Mouse (Mus musculus): Measurements from ENCODE around the gene Ptpra. TPM values are rescaled to one million over a fixed set of nuclear protein-coding genes. Genes with fewer than 3 reads are reported as not detected.
"Not testable (repeated sequence)": the region's sequence is repeated elsewhere in the genome, so short reads cannot be mapped to it uniquely, and the experiment has no call there.

Ptpra gene
- total RNA-seq, 2 experiments from 2014 or later = 283 to 297 TPM

DNA sequence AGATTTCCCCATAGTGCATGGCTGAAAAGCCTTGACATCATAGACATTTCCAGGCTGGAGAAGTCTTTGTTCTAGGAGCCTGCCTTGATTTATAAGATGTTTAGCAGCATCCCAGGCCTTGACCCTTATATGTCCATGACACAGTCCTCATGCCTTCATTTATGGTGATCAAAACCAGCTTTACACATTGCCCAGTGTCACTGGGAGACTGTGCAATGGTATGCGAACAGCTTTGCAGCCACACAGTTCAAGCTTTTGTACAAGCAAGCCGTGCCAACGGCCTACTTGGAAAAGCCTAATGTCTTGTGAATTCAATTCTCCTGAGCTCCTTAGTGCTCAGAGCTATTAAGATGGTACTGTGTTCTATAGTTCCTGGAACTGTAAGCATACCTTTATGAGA lies 32.6 kb downstream of the Ptpra start:
- no peak for DNase-seq (ENCODE audit: low spot score in 2 of 2)

DNA sequence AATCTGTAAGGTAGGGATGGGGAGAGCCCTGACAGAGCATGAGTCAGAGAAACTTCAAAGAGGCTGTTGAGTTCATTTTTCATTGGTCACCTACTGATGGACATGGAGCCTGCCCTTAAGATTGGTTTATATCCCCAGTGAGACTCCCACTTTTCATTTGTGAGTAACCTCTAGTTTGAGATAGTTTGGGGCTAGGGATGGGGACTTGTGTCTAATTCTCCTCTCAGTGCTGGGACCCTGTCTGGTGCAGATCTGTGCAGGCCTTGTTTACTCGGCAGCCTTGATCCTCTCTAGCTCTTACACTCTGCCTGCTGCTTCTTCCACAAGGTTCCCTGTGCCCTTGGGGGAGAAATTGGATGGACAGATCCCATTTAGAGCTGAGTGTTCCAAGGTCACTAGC lies 34.1 kb downstream of the Ptpra start:
- DNase-seq (ENCODE audit: low spot score in 2 of 2) = no peak

DNA sequence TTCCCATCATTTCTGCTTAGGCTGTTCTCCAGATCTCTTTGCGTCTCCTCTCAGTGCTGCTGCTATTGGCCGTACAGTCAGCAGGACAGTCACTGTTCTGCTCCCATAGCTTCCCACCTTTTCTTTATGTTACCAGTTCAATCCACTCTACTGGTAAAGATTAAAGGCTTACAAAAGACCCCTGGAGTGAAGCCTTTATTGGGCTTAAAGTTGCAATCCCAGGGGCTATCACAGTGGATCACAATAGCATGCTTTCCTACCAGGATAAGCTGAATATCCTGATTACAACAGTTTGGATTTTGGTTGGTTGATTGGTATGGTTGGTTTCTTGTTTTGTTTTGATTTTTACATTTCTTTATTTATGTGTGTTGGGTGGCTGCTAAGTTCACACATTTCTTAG lies 37.9 kb downstream of the Ptpra start:
- no peak for DNase-seq (ENCODE audit: low spot score in 2 of 2)

DNA sequence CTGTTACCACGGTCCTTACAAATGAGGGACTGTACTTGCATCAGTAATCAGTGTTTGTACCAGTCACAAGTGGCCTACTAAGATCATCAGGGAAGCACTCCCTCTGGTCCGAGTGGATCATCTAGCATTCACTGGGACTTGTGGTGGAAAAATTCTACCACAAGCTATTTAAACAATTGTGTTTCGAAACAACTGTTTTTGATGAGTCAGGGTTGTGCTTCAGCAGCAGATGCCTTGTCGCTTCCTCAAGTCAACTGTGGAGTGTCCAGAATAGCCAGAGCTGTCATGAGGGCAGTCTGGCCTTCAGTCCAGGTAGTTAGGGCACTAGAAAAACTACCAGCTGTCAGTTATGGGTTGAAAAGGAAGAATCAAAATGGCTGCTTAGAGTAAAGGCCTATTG lies 38.5 kb downstream of the Ptpra start:
- no peak for DNase-seq (ENCODE audit: low spot score in 2 of 2)

DNA sequence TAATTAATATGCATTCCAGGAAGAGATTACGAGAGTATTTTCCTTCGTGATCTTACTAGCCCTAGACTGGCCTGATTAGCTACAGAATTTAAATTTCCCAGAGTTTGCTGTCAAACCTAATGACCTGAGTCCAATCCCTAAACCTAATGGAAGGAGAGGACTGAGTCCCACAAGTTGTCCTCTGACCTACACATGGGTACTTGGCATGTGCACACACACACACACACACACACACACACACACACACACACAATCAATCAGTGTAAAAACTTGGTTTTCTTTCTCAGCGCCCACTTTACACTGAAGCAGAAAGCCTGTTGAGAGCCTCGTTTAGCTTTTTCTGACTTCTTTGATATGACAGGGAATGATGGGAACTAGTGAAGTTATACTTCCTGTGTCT lies 41.1 kb downstream of the Ptpra start:
- no peak for DNase-seq (ENCODE audit: low spot score in 2 of 2)

DNA sequence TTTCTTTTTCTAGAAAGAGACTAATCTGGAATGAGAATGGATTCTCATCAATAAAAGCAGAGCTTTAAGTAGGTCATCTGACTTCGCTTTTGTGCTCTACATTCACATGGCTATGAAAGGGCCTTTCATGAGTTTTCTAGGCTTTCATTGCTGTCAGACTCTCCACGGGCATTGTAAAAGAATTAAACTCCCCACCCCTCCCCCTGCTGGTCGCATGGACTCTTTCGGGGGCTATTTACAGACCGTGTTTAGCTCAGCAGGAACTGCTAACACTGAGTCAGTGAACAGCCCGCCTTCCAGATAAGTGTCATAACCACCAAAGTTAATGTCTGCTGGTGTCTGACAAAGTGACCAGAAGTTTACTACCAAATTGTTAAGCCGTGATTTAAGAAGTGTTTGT lies 41.5 kb downstream of the Ptpra start:
- DNase-seq (ENCODE audit: low spot score in 2 of 2) = peak; percentile 64 to 75

DNA sequence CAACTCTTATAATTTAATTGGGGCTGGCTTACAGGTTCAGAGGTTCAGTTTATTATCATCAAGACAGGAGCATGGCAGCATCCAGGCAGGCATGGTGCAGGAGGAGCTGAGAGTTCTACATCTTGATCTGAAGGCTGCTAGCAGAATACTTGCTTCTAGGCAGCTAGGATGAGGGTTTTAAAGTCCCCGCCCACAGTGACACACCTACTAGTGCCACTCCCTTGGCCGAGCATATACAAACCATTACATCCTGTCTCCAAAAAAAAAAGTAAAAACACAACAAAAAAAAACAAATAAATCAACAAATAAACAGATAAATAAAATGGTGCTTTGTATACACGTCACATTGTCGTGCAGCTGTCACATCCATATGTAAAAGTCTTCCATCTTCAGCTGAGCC lies 45.0 kb downstream of the Ptpra start:
- DNase-seq (ENCODE audit: low spot score in 2 of 2) = not testable (repeated sequence)

DNA sequence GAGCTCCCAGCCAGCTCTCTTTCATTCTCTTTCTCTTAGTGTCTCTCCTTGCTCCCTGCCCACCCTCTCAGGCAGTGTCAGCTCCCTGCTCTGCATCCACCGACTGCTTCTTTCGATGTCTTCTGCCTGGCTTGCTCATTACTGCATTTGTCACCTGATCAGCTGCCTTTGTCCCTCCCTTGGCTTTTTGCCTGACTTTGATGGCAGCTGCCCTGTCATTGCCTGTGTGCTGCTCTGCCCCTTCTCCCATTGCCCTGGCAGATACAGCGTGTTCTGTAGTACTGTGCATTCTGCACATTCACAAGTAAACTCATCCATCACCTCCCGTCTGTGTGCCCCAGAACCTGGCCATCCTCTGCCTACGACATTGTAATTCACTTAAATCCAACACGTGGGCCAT lies 46.0 kb downstream of the Ptpra start:
- peak; percentile 46 to 52 for DNase-seq (ENCODE audit: low spot score in 2 of 2)

DNA sequence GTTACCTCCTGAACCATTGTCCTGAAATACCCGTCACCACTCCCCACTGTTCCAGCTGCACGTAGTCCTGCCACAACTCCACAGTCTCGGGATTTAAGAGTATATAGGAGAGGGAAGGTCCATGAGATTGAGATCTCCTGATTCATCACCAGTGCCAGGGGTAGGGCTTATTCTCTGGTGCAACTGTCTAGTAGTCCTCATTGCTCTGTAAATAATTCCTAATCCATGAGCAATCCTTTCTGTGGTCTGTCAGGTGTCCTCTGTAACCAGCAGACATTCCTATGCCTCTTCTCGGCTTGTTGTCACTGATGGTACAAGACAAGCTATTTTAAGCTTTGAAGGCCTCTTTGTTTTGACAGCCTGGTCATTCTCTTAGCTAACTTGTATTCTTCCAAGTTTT lies 46.9 kb downstream of the Ptpra start:
- DNase-seq (ENCODE audit: low spot score in 2 of 2) = no peak

DNA sequence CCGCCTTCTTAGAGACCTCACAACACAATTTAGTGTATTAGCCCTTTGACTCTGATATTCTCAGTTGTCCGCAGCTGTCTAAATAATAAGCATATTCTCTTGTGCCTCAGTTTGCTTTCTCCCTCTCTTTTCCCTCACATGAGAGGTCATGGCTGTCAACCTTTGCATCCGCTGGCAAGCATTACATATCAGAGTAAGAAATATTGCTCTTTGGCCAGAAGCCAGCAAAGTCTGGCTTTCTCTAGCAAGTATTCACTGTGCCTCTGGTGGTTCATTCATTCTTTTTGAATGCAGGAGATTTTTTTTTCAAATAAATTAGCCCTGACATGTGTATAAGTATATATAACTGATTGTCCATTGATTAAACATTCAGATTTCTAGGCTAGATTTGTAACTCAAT lies 49.5 kb downstream of the Ptpra start:
- DNase-seq (ENCODE audit: low spot score in 2 of 2) = no peak

DNA sequence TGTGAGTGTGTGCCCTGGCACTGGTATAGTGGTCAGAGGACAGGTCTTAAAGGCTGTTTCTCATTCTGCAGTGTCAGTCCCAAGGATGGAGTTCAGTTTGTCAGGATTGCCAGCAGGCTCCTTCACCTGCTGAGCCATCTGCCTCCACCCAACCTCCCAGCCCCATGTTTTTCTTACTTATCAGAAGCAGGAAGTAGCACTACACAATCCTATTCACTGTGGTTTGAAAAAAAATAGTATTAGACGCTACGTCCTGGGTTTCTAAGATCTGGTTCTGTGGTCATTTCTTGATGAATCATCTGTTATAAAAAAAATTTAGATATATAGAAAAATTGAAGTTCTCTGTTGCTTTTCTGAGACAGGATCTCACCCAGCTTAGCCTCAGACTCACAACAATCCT lies 51.5 kb downstream of the Ptpra start:
- DNase-seq (ENCODE audit: low spot score in 2 of 2) = no peak

DNA sequence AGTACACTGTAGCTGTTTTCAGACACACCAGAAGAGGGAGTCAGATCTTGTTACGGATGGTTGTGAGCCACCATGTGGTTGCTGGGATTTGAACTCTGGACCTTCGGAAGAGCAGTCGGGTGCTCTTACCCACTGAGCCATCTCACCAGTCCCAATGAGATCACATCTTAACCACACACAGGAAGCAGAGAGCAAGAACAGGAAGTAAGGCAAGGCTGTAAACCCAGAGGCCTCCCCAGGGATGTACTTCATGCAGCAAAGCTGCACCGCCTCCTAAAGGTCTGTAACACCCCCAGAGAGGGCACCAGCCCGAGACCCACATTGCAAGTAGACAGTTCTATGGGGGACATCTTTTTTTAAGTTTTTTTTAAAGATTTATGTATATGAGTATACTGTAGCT lies 61.5 kb downstream of the Ptpra start:
- not testable (repeated sequence) for DNase-seq (ENCODE audit: low spot score in 2 of 2)

DNA sequence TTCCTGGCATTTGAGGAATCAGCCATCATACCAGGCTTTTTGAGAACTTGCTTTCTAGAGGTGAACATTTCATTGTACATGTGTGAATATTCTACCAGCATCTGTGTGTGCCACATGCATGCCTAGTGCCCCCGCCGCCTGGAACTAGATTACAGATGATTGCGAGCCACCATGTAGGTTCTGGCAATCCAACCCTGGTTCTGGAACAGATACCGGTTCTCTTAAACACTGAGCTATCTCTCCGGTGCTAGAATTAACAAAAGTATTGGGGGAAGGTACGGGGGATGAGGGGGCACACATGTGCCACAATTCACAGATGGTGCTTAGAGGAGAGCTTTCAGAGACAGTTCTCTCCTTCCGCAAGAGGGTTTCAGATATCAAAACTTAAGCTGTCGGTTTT lies 63.8 kb downstream of the Ptpra start:
- DNase-seq (ENCODE audit: low spot score in 2 of 2) = peak in 1 of 2 experiments; percentile 22

DNA sequence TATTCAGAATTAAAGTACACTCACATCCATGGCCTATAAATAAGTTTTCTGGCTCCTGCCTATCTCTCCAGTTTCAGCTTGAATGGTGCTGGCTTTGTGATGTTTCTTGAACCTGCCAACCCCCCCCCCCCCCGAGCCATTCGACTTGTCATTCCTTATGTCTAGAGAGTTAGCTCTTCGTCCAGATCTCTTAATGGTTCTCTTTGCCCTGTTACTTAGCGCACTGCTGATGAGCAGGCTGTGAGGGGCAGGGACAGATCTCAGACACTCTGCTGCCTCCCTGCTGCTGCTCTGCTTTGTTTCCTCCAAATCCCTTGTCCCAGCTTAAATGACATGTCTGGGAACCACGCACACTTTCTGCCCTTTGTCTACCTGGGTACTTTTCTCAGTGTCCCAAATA lies 65.7 kb downstream of the Ptpra start:
- no peak for DNase-seq (ENCODE audit: low spot score in 2 of 2)

DNA sequence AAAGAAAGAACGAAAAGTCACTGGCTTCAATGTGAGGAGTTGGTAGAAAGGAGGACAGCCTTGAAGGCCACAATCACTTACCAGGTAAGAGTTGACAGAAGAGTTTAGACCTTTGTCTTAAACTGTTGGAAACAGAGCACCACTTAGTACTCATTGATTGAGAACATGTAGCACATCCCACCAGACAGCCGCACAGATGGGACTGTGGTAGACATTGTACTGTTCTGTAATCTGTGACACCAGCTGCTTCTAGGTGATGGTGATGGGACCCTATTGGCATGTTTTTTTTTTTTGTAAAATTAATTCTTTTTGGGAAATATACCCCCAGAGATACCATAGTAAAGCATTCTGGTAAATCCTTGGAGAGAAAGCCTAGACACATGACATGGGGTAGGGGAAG lies 71.8 kb downstream of the Ptpra start:
- DNase-seq (ENCODE audit: low spot score in 2 of 2) = no peak

DNA sequence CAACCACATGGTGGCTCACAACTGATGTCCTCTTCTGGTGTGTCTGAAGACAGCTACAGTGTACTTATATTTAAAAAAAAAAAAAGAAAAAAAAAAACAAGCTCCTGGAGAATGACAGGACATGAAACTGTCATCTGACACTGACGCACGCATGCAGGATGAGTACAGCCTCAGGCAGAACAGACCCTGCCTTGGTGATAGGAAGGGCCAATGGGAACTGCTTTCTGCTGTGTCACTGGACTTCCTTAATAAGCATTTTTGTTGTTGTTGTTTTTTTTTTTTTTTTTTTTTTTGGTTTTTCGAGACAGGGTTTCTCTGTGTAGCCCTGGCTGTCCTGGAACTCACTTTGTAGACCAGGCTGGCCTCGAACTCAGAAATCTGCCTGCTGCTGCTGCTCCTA lies 75.4 kb downstream of the Ptpra start:
- DNase-seq (ENCODE audit: low spot score in 2 of 2) = not testable (repeated sequence)

DNA sequence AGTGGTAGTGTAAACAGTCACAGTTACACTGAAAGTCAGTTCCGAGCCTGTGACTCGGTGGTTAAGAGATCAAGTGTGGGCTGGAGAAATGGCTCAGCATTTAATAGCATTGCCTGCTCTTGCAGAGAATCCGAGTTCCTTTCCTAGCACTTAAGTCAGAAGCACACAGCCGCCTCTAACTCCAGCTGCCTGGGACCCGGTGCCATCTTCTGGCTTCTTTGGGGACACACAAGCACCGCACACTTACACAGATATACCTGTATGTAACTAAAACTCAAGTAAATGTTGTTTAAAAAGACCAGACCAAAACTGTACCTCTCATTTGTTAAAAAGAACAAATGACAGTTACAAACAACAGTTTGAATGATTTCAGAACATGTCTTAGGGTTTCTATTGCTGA lies 78.4 kb downstream of the Ptpra start:
- DNase-seq (ENCODE audit: low spot score in 2 of 2) = no peak

DNA sequence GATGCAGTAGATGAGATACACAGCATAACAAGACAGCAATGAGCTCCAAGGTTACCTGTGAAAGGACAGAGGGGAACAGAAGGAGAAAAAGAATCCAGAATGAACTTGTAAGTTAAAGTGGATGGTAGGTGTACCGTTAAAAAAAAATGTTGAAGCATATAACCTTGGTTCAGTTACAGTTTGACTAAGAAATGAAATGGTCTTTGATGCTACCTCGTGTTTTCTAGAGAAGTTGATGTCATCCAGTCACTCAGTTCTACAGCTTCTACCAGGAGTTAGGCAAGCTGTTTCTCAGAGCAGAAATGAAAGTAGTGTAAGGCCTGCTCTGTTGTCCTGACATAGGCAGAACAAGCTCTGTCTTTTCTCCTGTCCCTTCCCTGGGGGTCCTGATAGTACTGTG lies 79.2 kb downstream of the Ptpra start:
- DNase-seq (ENCODE audit: low spot score in 2 of 2) = no peak

DNA sequence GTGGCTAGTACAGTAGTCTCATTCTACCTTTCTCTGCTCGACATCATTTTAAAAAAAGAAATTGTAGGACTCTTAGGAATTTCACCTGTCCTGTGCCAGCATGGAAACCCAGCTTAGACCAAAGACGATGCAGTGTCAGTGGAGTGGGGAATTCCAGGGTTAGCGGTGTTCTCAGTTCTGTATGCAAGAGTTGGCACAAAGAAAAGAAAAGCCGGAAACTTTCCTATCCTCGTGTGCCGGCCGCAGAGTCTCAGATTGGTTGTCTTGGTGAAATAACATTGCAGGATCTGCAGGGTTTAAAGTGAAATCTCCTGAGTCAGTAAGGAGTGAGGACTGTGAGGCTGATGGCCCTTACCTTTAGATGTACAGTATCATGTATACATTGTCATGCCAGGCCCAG lies 79.8 kb downstream of the Ptpra start:
- DNase-seq (ENCODE audit: low spot score in 2 of 2) = no peak

DNA sequence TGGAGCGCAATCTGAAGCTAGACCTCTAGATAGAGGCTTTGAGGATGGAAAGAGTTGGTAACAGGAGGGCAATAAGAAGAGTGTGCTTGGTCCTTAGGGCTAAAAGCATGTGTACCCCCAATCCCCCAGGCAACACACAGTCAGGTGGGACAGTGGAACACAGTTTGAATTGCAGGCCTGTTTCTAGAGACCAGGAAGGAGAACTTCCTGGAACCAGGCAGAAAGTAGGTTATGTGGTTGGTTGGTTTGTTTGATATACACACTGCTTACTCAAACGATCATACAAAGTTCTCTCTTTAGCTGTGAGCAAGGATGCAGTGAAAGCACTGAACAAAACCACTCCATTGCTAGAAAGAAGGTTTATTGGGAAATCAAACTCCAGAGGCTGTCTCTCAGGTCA lies 82.1 kb downstream of the Ptpra start:
- no peak for DNase-seq (ENCODE audit: low spot score in 2 of 2)

DNA sequence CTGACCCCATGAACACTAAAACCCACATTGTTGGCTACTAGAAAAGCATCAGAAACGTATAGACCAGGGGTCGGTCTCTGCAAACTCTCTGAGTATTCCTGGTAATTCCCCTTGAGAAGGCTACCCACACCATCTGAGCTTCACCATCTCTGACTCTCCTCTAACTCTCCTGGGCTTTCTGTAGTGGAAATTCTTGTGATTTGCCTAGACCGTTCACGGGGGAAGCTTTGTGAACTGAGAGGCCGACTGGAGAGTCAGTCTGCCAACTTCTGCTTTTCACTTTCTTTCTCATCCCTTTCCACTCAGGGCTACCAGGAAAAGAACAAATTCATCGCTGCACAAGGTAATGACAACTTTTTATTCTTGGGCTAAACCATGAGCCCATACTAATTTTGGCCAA lies 84.9 kb downstream of the Ptpra start:
- DNase-seq (ENCODE audit: low spot score in 2 of 2) = no peak

DNA sequence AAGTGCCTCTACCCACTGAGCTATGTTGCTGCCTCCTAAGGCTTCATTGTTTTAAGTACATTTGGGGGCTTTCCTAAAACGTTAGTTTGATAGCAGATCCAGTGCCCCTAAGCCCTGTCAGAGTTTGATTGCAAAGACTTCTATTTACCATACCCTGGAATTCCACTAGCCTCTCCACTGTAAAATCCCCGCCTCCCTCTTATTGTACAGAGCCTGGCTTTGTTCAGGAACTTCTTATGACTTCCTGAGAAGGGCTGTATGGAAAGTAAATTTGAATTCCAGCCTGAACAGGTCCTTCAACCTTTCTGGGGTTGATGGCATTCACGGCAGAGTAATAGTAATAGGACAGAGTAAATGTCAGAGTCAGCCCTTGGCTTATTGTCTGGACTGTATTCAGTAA lies 86.8 kb downstream of the Ptpra start:
- no peak for DNase-seq (ENCODE audit: low spot score in 2 of 2)

DNA sequence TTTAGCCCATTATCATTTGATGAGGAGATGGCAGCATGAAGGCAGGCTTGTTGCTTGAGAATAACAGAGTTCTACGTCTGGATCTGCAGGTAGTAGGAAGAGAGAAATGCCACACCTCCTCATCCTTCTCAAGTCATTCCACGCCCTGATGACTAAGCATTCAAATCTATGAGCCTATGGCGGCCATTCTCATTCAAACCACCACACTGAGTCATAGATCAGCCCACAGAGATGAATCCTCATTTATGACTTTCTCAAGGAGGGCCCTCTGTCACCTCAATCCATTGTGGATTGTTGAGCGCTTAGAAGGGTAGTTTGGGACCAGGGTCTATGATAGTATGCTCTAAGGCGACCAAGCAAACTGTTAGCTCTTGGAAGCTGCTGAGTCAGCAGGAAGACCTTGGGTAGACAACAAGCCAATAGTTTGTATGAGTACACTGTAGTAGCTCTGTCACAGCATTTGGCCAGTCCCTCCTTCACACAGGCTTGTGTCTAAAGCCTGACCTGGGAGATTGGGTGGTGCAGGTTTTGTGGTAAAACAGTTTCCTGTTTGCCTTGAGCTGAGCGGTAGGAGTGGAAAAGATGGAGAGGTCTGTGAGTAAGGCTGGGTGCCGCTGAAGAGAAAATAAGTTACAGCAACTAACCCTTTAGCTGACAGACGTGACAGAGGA lies 88.9 kb downstream of the Ptpra start:
- no peak for DNase-seq (ENCODE audit: low spot score in 2 of 2)

DNA sequence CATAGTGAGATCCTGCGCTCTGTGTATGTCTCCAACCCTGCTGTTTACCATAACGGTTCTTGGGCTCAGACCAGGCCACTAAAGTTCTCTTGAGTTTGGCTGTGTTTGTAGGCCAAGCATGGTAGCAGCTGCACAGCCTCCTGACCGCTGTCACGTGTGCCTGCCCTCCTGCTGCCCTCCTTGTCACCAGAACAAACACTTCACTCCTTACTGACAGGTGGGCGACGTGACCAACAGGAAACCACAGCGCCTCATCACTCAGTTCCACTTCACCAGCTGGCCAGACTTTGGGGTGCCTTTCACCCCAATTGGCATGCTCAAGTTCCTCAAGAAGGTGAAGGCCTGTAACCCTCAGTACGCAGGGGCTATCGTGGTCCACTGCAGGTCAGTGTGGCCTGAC lies 90.2 kb downstream of the Ptpra start:
- no peak for DNase-seq (ENCODE audit: low spot score in 2 of 2)

Measured in layer of hippocampus, postnatal 10 days (tissue).